Mouse (Mus musculus) lung, adult 18-20 months (tissue): ENCODE data around the gene Ccdc58.
A peak's percentile ranks its signal among the peaks of the same experiment; 100 is the strongest.
"Not testable (repeated sequence)": the region's sequence is repeated elsewhere in the genome, so short reads cannot be mapped to it uniquely, and the experiment has no call there.

Source experiments
- DNase-seq, 2 experiments: peaks; one replicate each; pipeline ENCODE4 v3.0.0; 2022; ENCODE audit warnings: mixed read lengths in 2 of 2

The Ccdc58 gene

DNA sequence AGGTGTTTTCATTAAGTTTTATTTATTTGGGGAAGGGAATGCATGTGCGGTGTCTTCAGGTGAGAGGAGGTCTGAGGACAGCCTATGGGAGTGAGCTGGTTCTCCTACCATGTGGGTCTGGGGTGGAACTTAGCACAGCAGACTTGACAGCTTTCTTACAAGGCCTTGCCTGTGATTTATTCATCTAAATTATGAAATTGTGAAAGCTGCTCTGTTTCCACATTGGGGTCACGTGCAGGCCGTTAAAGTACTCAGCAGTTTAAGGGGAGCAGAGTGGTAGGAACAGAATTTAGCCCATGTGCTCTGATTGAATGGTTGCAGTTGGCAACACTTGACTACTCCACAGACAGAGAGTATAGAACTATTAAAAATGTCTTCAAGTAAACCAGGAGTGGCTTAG lies 8.4 kb downstream of the Ccdc58 start:
- no peak for DNase-seq

DNA sequence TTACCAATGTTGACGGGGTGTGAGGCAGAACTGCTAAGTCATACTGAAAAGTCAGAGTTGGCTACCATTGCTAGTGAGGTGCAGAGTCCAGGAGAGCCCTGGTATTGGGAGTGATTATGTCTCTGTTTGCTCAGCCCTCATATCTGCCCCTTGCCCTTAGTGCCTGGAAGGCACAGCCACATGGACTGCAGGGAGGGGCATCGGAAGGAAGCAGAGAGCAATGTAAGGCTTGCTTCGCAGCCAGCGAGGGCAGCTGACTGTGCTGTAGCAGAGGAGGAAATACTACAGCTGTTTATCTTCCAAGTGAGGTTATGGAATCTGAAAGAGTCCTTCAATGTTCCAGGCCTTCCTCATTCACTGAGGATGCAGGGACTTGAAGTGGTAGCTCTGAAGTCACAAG lies 16.4 kb downstream of the Ccdc58 start:
- DNase-seq: no peak

DNA sequence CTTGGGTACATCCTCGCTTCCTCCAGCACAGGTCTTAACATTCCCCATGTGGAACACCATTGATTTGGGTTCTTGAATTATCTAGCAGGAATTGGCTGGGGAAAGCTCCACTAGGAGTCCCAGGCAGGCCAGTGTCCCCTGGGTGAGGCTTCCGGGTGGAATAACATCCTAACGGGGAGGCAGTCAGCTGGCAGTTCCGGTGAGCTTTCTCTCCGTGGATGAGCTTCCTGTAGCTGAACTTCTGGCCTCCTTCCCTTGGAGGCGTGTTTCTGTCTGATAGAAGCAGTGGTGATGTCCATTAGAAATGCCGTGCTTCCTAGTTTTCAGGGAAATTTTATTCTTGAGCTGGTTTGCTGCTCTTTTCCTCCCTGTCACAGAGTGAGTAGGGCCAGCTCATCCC lies 17.6 kb downstream of the Ccdc58 start:
- DNase-seq: peak in 1 of 2 experiments; percentile 7

DNA sequence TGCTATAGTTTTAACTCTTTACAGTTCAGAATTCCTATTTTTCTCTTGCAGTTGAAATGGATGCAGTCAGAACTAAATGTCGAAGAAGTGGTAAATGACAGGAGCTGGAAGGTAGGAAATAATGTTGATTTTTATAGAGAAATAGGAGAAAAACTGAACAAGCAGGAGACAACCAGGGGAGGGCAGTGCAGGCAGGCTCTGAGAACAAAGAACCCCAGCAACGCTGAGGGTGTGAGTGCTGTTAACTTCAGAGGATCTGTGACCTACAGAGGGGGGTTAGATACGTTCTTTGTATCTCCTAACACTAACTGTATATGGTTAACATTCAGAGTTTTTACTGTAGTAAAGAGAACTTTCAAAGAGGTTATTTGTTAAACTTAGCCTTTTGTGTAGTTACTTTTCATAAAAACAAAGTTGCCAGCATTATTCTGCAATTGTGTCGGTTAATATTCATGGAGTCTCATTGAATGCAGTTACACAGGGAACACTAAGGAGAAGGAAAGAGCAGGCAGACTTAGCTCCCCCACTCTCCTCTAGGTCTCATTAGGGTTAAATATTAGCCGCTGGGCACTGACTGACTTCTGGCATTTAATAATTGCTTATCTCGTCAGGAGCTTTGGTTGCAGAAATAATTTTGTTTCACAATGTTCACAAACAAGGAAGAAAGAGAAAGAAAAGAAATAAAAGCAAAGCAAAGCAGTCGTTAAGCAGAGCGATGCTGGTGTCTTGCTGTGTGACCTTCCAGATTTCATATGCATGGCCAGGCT lies 18.5 kb downstream of the Ccdc58 start:
- DNase-seq: no peak

DNA sequence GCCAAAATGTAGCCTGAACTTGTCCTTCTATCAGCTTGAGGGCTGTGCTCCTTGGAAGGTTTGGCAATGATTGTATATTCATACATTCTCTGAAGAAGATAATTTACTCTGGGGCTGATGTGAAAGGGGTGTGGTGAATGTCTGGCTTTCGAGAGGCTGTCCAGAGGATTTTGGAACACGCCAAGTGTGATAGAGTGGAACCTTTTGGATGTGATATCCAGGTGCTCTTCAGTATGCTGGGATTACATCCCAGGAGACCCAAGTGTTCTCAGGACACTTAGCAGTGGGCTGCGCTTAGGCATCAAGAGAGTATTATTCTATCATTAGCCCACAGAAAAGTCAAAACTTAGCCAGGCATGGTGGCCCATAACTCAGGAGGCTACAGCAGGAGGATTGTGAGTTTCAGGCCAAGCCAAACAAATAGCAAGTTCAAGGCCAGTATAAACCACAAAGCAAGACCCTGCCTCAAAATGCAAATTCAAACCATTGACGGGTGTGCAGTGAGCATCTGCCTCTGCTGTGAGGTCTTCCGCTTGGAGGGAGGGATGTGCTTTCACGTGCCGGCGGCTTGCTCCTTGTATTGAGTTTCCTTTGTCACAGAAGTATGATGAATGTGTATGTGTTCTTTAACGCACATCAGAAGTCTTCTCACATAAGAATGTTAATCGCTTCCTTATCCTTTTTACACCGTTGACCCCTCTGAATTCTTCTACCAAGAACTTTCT lies 19.5 kb downstream of the Ccdc58 start:
- no peak for DNase-seq

- no peak for DNase-seq
Observed at GRCm38 (mm10) chr16:36094079-36094478, 22.6 kb downstream of the Ccdc58 start.

DNA sequence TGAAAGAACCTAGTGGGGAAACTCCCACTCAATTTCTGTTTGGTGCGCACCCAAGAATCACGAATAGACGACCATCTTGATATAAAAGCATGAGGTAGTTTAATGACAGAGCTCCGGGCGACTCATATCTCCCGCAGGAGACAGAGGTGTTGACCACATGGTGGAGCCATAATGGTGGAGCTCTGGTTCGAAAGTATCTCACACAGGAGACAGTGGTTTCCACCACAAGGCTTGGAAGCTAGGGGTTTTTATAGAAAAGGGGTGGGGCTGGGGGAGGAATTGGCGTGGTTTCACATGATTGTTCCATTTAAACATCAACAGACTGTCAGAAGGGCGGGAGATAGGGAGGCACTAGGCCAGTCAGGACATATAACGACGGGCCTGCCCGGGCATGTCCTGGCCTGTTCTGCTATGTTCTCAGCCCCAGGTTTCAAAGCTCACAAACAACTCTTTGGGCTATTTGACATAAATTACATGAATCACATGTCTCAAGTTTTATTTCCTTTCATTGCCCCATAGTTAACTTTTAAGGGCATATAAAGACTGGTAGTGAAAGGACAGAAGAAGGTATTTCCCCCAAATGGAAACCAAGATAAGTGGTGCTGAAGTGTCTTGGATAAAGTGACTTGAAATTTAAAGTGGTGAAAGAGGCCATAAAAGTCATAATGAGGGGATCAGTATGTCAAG lies 26.5 kb downstream of the Ccdc58 start:
- DNase-seq: not testable (repeated sequence)

DNA sequence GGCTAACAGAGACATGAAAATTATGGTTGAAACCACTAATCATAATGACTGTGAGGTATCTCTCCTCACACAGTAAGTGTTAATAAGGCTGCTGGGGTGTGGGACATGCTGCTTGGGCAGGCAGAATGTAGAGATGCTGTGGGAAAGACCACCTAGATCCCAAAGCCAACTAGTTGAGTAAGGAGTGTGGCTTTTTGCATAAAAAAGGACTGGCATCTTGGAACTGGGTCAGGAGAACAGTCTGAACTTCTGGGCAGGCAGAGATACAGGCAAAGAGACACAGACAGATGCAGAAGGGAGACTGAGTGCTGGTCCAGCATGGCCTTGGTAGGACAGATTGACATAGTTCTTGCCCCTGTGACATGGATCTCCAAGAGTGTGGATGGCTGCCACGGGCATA lies 30.0 kb downstream of the Ccdc58 start:
- DNase-seq: no peak

DNA sequence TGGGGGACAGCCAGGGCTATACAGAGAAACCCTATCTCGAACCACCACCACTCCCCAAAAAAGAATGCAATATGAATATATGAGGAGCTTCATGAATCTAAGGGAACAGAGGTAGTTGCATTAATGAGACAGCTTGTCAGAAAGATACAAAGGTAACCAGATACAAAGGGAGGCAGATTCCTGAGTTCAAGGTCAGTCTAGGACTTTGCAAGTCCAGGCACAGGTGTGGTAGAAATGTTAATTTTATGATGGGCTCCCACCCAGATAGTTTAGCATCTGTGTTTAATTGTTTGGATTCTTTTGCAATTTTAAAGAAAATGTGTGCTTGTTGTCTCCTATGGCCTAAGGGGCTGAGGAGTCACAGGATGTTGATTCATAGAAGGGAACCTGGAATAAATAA lies 30.7 kb downstream of the Ccdc58 start:
- no peak for DNase-seq

DNA sequence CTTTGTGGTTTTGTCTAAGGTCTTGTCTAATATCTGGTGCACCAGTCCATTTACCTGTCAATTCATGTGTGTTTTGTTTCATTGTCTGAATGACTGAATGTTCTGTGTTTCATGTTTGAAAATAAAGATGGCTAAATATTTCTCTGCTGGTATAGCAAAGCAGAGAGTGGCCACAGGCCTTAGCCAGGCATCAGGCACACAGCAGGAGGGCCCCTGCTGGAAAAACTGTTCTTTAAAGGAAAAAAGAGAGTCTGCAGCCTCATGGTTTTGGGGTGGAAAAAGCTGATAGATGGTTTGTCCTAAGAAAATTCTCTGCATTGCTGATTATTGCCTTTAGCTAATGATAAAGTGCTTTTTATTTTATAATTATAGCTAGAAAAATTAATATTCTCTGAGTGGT lies 40.0 kb downstream of the Ccdc58 start:
- DNase-seq: not testable (repeated sequence)

GRCm38 (mm10) chr16:36115751-36116150 lies 44.3 kb downstream of the Ccdc58 start:
- not testable (repeated sequence) for DNase-seq

GRCm38 (mm10) chr16:36128092-36128491 lies 56.6 kb downstream of the Ccdc58 start:
- DNase-seq: no peak

DNA sequence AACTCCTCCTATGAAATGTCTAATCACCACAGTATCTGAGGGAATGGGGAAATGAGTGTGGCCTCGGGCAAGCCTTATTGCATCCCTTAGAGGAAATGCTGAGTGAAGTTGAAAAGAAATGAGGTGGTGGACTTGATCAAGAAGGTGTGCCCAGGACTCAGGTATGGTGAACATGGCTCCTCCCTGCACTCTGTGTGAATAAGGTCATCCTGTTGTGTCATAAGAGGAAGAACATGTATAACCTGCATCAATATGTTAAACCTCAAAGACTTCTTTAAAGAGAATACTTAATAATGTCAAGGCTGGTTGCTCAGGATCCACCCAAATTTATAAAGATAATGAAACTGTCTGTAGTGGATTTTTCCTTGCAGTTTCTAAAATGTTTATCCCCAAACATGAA lies 59.7 kb downstream of the Ccdc58 start, which contains the start of gene Csta1:
Gene Csta1, minus strand, starts transcription at position 101 of the 400 bp plus-strand sequence.
- no peak for DNase-seq

DNA sequence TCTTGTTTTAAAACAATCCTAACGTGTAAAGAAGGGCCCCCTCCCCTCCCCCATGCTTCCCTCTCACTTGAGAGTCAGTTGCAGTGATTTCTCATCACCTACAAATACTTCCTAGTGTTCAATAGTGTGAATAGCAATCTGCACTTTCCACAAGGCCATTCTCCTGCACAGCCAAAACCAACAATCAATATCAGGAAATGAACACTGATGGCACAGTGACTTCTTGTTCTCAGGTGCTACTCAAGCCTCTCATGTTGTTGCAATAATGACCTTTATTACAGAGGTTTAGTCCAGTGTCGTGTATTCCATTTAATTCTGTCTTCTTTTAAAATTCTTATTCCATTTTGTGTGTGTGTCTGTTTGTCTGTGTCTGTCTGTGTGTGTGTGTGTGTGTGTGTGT lies 66.7 kb downstream of the Ccdc58 start:
- no peak for DNase-seq
